Mouse (Mus musculus) limb, embryonic 11.5 days (tissue): Measurements from ENCODE around the gene Lrrc61. TPM values are rescaled to one million over a fixed set of nuclear protein-coding genes. Genes with fewer than 3 reads are reported as not detected.
A peak's percentile ranks its signal among the peaks of the same experiment; 100 is the strongest.

ENCODE experiments used
- ATAC-seq: fragments of 200-750 bp; cut with Nextera tagmentation; 2 replicates; pipeline ENCODE4 v1.8.0; 2017; ENCODE audit warnings: low read depth; ENCODE audit not compliant: insufficient number of reproducible peaks, low FRiP score, low TSS enrichment
- DNase-seq: peaks from one replicate; pipeline ENCODE4 v3.0.0-alpha.2; 2015; ENCODE audit warnings: low spot score
- H3K27ac ChIP-seq: fragments of 300-500 bp; sonication (generic); replicated peaks from 2 replicates; pipeline ENCODE4 v1.5.1; 2014; ENCODE audit warnings: low read depth, mild to moderate bottlenecking, low read length
- H3K27me3 ChIP-seq: fragments of 300-500 bp; sonication (generic); 2 replicates; pipeline ENCODE4 v1.6.1; 2014; ENCODE audit warnings: mild to moderate bottlenecking, low read length, mixed read lengths; ENCODE audit not compliant: control insufficient read depth, insufficient read depth
- H3K36me3 ChIP-seq: fragments of 300-500 bp; sonication (generic); 2 replicates; pipeline ENCODE4 v1.6.1; 2014; ENCODE audit warnings: mild to moderate bottlenecking, low read length, moderate library complexity, mixed read lengths; ENCODE audit not compliant: control insufficient read depth, insufficient read depth
- H3K4me1 ChIP-seq: fragments of 300-500 bp; sonication (generic); 2 replicates; pipeline ENCODE4 v1.6.1; 2014; ENCODE audit warnings: low read length, mixed read lengths; ENCODE audit not compliant: control insufficient read depth, insufficient read depth
- H3K4me2 ChIP-seq: fragments of 300-500 bp; sonication (generic); 2 replicates; pipeline ENCODE4 v1.6.1; 2014; ENCODE audit warnings: low read depth, mild to moderate bottlenecking, moderate library complexity; ENCODE audit not compliant: severe bottlenecking
- H3K4me3 ChIP-seq: fragments of 300-500 bp; sonication (generic); 2 replicates; pipeline ENCODE4 v1.5.1; 2014; ENCODE audit warnings: low read depth, low read length
- H3K9ac ChIP-seq: fragments of 300-500 bp; sonication (generic); 2 replicates; pipeline ENCODE4 v1.6.1; 2014; ENCODE audit warnings: mild to moderate bottlenecking, low read length
- H3K9me3 ChIP-seq: fragments of 300-500 bp; sonication (generic); 2 replicates; pipeline ENCODE4 v1.6.1; 2016; ENCODE audit warnings: low read length; ENCODE audit not compliant: control insufficient read depth
- WGBS: fragments of 180-500 bp; shearing (Covaris S2); extraction: QIAGEN DNeasy Blood & Tissue Kit; methylation state at CpG from one replicate; pipeline ENCODE4 v1.1.7; 2014; 5-methylcytosine and 5-hydroxymethylcytosine counted together
- polyA plus RNA-seq: library from polyadenylated mRNA; unstranded; fragments of >200 nt; fragmentation: Nextera tagmentation; extraction: Ambion mirVana; gene quantifications from 2 replicates; pipeline ENCODE4 v1.2.1, GENCODE M21; 2014

Gene Lrrc61
- polyA plus RNA-seq, 1 experiment from 2014 or later: 12.4 TPM

DNA sequence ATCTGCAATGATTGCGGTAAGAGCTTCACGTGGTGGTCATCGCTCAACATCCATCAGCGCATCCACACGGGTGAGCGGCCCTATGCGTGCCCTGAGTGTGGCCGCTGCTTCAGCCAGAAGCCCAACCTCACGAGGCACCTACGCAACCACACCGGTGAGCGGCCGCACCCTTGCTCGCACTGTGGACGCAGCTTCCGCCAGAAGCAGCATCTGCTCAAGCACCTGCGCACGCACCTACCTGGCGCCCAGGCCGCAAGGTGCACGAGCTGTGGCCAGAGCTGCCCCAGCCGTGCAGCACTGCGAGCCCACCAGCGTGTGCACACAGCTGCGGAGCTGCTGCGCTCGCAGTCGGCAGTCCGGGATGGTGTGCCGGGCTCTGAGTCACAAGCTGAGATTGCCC is 65.4 kb downstream of the Lrrc61 start:
- DNase-seq (no peak), ATAC-seq (no peak)
- Histone ChIP-seq H3K9me3 (no peaks in the 10 kb centered on the region), H3K36me3 (peaks cover 12% of the 10 kb centered on the region), H3K4me2 (no peak overlapping the region), H3K4me1 (no peaks in the 10 kb centered on the region), H3K27ac (no peak overlapping the region), H3K9ac (0 out of 2 replicates have a peak overlapping the region, but pooled peaks have one; percentile 12), H3K4me3 (no peak overlapping the region), H3K27me3 (no peaks in the 10 kb centered on the region)
- 90% methylated on average over 30 of the region's 30 CpGs for WGBS

Other genes with a start within 250 kb of the Lrrc61 start
- gene Krba1, start 159.2 kb upstream of the Lrrc61 start, polyA plus RNA-seq: 25.2 and 25.5 TPM in 2 replicates
- 15.6 and 20.9 TPM in 2 replicates for gene Zfp467, start 109.0 kb upstream of the Lrrc61 start, polyA plus RNA-seq
- gene Sspo, start 106.6 kb upstream of the Lrrc61 start, polyA plus RNA-seq: 0.23 and 0.34 TPM in 2 replicates
- gene Atp6v0e2, start 17.2 kb upstream of the Lrrc61 start, polyA plus RNA-seq: 4.0 and 4.1 TPM in 2 replicates
- 4.3 and 5.6 TPM in 2 replicates for gene Rarres2, start 18.0 kb downstream of the Lrrc61 start, polyA plus RNA-seq
- not detected in 2 replicates for gene Gm45021, start 34.8 kb downstream of the Lrrc61 start, polyA plus RNA-seq
- 42.8 and 46.1 TPM in 2 replicates for gene Repin1, start 39.1 kb downstream of the Lrrc61 start, polyA plus RNA-seq
- not detected in 2 replicates for gene Gm44965, start 39.1 kb downstream of the Lrrc61 start, polyA plus RNA-seq
- gene Zfp775, start 47.3 kb downstream of the Lrrc61 start, polyA plus RNA-seq: 9.8 and 9.9 TPM in 2 replicates
- 0.71 and 0.83 TPM in 2 replicates for gene AI854703, start 72.0 kb downstream of the Lrrc61 start, polyA plus RNA-seq
- 0.24 and 0.48 TPM in 2 replicates for gene Gimap8, start 92.4 kb downstream of the Lrrc61 start, polyA plus RNA-seq
- gene Gimap9, start 121.3 kb downstream of the Lrrc61 start, polyA plus RNA-seq: 4.4 and 5.4 TPM in 2 replicates
- 10.8 and 12.3 TPM in 2 replicates for gene Gimap4, start 129.8 kb downstream of the Lrrc61 start, polyA plus RNA-seq
- gene Gimap6, start 153.4 kb downstream of the Lrrc61 start, polyA plus RNA-seq: 13.6 and 14.0 TPM in 2 replicates
- not detected in 2 replicates for gene Gm28053, start 163.8 kb downstream of the Lrrc61 start, polyA plus RNA-seq
- not detected in 2 replicates for gene Gimap7, start 163.8 kb downstream of the Lrrc61 start, polyA plus RNA-seq
- gene Gimap1, start 184.3 kb downstream of the Lrrc61 start, polyA plus RNA-seq: 6.3 and 6.7 TPM in 2 replicates
- gene Gimap5, start 191.4 kb downstream of the Lrrc61 start, polyA plus RNA-seq: 1.4 and 1.7 TPM in 2 replicates
- gene Gimap3, start 216.1 kb downstream of the Lrrc61 start, polyA plus RNA-seq: not detected in 2 replicates